Mouse (Mus musculus) bone marrow macrophage, adult 2 months (primary cell): ENCODE data around the gene Btn2a2. TPM values are rescaled to one million over a fixed set of nuclear protein-coding genes. Genes with fewer than 3 reads are reported as not detected.

Experiments
- H3K27ac ChIP-seq: 2 replicates; pipeline ENCODE4 v1.5.1; 2012; ENCODE audit warnings: low read depth, low read length; ENCODE audit not compliant: insufficient read depth
- H3K4me1 ChIP-seq: 2 replicates; pipeline ENCODE4 v1.6.1; 2012; ENCODE audit warnings: low read length; ENCODE audit not compliant: control insufficient read depth, insufficient read depth
- H3K4me3 ChIP-seq: 2 replicates; pipeline ENCODE4 v1.5.1; 2012; ENCODE audit warnings: mild to moderate bottlenecking, low read length, moderate library complexity; ENCODE audit not compliant: insufficient read depth
- CTCF ChIP-seq: IDR thresholded peaks from 2 replicates; pipeline ENCODE4 v1.5.1; 2012; ENCODE audit warnings: low read depth, mild to moderate bottlenecking, low read length, moderate library complexity
- POLR2A ChIP-seq: IDR thresholded peaks from 2 replicates; pipeline ENCODE4 v1.6.1; 2012; ENCODE audit warnings: mild to moderate bottlenecking, low read depth, low read length, borderline replicate concordance
- polyA plus RNA-seq: library from polyadenylated mRNA; stranded (reverse); fragments of >200 nt; gene quantifications from 2 replicates; pipeline ENCODE4 v1.2.4, GENCODE M21; 2012; ENCODE audit not compliant: missing spikeins, insufficient read depth, insufficient read length

Btn2a2 gene
- polyA plus RNA-seq, 1 experiment: not detected

DNA sequence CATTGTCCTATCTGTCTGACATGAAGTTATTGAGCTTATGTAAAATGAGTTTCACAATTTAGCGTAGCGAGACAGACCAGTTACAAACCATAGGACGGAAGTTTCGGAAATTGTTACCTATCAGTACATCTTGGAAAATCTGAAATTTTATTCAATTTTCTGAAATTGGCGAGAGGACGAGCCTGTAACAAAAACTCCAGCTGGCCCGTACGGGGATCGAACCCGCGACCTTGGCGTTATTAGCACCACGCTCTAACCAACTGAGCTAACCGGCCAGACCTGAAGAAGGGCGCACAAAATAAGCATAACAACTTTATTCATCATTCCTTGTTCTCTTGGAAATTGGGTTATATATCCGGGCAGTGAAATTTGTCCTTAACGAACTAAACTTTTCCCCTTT is 50.7 kb downstream of the Btn2a2 start:
- no peak overlapping the region for H3K27ac ChIP-seq
- TF ChIP-seq POLR2A (no peak), CTCF (no peak)

DNA sequence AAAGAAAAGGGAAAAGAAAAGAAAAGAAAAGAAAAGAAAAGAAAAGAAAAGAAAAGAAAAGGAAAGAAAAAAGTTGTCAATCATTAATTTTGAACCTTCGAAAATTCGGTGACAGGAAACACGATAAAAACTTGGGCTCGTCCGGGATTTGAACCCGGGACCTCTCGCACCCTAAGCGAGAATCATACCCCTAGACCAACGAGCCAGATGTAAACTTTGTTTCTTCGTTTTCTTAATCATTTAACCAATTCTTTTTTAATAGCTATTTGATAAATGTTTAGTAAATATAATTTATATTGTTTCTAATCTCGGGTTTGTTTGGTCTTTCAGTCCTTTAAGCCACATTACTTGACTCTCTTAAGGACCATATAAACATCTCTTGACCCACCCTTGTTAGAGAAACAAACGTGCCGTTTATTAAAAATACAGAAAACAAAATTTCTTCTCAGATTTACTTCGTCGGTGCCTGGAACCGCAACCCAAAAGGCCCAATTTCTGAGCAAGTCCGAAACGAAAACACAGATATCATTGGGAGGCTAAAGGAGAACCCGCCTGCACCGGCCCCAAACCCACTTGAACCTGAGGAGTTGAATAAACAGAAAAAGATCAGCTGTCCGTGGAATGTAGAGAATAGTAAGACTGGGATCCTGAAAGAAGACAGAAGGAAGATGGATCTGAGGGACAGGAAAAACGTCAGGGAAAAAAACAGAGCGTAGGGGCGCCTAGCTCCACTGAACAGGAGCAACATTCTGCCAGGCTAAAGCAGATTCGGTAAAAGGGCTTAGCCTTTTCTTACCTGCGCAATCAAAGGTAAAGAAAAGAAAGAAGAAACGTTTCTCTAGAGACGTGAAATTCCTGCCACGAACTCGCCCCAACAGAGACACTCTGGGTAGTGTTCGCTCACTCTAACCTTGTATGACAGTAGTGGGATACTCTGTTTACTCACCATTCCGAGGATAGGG is 51.5 kb downstream of the Btn2a2 start:
- Histone ChIP-seq H3K4me3 (peak overlapping the region; percentile 78), H3K4me1 (peaks cover 7% of the 10 kb centered on the region), H3K27ac (peak overlapping the region; percentile 1)
- TF ChIP-seq POLR2A: no peak
- TF ChIP-seq CTCF: no peak

More for the DNA sequence above, 50.7 kb downstream of the Btn2a2 start:
- H3K4me3 ChIP-seq: peak overlapping the region; percentile 78
- H3K4me1 ChIP-seq: peaks cover 7% of the 10 kb centered on the region

DNA sequence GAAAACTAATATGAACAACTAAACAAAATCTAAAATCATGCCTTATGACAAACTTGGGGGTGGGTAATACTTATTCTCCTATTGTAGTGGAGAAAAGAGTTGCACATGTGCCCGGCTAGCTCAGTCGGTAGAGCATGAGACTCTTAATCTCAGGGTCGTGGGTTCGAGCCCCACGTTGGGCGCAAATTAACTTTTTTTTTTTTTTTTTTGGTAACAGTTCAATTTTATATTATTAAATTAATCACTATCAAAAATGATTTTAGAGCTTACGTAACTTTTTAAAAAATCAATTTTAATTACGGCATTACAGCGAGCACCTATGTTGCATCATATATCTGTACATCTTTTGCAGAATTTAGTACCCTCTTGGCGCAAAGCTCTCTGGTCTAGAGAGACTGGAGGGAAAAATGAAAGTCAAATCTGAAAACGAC is 52.4 kb downstream of the Btn2a2 start:
- TF ChIP-seq POLR2A: no peak
- TF ChIP-seq CTCF: no peak
- Histone ChIP-seq H3K4me1 (peaks cover 7% of the 10 kb centered on the region), H3K4me3 (peak overlapping the region; percentile 36), H3K27ac (no peak overlapping the region)

DNA sequence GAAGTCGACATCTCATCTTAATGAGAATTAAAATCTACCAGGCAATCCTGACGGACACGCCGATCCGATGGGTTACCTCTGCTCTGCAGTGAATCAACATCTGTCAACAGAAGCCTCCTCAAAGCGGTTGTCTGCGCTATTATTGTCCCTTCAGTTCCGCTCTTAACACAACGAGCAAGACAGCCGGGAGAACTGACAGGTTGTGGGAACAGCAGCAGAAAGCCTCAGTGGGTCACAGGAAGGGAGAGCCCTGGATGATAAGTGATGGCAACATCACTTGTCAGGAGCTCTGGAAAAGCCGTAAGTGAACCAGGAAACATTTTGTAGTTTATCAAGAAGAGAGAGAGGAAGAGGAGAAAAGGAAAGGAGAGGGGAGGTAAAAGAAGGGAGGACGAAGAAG is 53.0 kb downstream of the Btn2a2 start:
- TF ChIP-seq CTCF (no peak), POLR2A (no peak)
- no peak overlapping the region for H3K4me3 ChIP-seq
- H3K27ac ChIP-seq: no peak overlapping the region
- peaks cover 7% of the 10 kb centered on the region for H3K4me1 ChIP-seq

GRCm38 (mm10) chr13:23435241-23435640 is 53.4 kb downstream of the Btn2a2 start:
- H3K4me3 ChIP-seq: no peak overlapping the region
- peaks cover 7% of the 10 kb centered on the region for H3K4me1 ChIP-seq
- no peak for TF ChIP-seq POLR2A
- TF ChIP-seq CTCF: no peak
- no peak overlapping the region for H3K27ac ChIP-seq

DNA sequence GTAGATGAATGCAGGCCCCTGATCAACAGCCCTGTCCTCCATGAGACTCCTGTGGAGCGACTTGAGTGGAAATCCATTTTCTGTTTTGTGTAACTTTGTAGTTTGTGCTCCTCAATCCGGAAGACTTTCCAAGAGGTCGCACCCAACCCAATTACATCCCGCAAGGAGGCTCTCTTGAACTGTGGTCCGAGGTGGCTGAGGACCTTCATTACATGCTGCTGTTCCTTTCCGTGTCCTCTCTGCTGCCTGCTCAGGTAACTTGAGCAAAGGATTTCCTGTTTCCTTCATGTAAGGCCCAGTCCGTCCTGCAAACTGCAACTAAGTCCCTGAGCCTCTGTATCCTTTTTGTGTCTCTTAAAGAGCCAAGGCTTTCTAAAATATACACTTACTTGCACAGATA is 54.2 kb downstream of the Btn2a2 start:
- Histone ChIP-seq H3K27ac (no peak overlapping the region), H3K4me1 (peaks cover 7% of the 10 kb centered on the region), H3K4me3 (no peak overlapping the region)
- TF ChIP-seq CTCF (no peak), POLR2A (no peak)

GRCm38 (mm10) chr13:23433801-23434200 is 54.9 kb downstream of the Btn2a2 start:
- Histone ChIP-seq H3K4me1 (peaks cover 7% of the 10 kb centered on the region), H3K4me3 (no peak overlapping the region), H3K27ac (no peak overlapping the region)
- TF ChIP-seq POLR2A: no peak
- TF ChIP-seq CTCF: no peak

DNA sequence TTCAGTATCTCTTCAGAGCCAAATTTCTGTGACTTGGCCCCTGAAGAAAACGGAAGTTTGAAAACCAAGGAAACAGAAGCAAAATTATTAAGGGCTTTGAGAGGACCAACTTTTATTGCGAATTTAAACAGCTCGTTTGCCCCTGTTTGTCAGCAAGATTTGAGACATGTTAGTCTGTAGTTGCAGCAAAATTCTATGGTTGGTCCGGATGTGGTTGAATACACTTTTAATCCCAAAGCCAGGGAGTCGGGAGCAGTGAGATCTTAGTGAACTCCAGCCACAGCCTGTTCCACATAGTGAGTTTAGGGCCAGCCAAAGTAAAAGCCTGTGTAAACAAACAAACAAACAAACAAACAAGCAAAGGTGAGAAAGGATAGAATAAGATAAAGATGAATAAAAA is 55.5 kb downstream of the Btn2a2 start:
- H3K27ac ChIP-seq: peak overlapping the region; percentile 37; the same call in 1 of the 2 replicates
- H3K4me3 ChIP-seq: peak overlapping the region; percentile 52
- peaks cover 7% of the 10 kb centered on the region for H3K4me1 ChIP-seq
- no peak for TF ChIP-seq POLR2A
- TF ChIP-seq CTCF: no peak

DNA sequence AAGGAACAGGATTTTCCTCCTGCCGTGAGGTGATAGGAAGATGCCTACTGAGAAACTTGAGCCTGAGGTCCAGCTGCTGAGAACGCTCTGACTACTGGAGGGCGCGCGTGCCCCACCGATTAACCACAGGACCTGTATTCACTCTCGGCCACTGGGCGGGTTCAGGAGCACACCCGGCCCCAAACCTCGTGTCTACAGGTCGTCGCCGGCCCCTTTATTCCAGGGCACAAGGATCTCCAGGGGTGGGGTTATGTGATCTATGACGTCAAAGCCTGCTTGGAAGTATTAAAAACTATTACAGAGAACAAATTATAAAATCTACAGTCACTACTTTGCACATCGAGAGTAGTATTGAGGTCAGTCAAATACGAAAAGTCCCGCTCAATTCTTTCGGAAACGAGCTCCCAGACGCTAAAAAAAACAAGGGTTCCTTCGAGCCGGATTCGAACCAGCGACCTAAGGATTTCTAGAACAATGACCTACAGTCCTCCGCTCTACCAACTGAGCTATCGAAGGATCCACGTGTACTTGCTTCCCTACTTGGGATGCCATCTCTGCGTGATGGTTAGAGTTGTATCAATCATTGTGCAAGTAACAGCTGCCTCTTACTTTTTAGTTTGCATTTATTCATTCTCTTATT is 56.0 kb downstream of the Btn2a2 start:
- Histone ChIP-seq H3K27ac (peak overlapping the region; percentile 26; the same call in 1 of the 2 replicates), H3K4me1 (peaks cover 7% of the 10 kb centered on the region), H3K4me3 (peak overlapping the region; percentile 53)
- peak; percentile 47; the same call in 1 of the 2 replicates for TF ChIP-seq CTCF
- TF ChIP-seq POLR2A: no peak
